Mouse (Mus musculus) bone marrow, adult 2 months (tissue): ENCODE measurements around the gene Homer2.

Source experiments
- CTCF ChIP-seq: fragments of 200-500 bp; IDR thresholded peaks from 2 replicates; pipeline ENCODE4 v1.5.1; 2011; ENCODE audit warnings: low read length, control low read depth; ENCODE audit not compliant: control insufficient read depth, insufficient read depth
- POLR2A ChIP-seq: fragments of 200-500 bp; IDR thresholded peaks from 2 replicates; pipeline ENCODE4 v1.6.1; 2011; ENCODE audit warnings: low read depth, mild to moderate bottlenecking, control low read depth, low read length, borderline replicate concordance; ENCODE audit not compliant: control insufficient read depth

- no peak for TF ChIP-seq CTCF
- no peak for TF ChIP-seq POLR2A
Measured at GRCm38 (mm10) chr7:81566892-81567291, 140.4 kb downstream of the Homer2 start, which contains the start of gene Fsd2.
